Mouse (Mus musculus): ENCODE data around the gene Efcc1.
A peak's percentile ranks its signal among the peaks of the same experiment; 100 is the strongest.

Efcc1 gene

DNA sequence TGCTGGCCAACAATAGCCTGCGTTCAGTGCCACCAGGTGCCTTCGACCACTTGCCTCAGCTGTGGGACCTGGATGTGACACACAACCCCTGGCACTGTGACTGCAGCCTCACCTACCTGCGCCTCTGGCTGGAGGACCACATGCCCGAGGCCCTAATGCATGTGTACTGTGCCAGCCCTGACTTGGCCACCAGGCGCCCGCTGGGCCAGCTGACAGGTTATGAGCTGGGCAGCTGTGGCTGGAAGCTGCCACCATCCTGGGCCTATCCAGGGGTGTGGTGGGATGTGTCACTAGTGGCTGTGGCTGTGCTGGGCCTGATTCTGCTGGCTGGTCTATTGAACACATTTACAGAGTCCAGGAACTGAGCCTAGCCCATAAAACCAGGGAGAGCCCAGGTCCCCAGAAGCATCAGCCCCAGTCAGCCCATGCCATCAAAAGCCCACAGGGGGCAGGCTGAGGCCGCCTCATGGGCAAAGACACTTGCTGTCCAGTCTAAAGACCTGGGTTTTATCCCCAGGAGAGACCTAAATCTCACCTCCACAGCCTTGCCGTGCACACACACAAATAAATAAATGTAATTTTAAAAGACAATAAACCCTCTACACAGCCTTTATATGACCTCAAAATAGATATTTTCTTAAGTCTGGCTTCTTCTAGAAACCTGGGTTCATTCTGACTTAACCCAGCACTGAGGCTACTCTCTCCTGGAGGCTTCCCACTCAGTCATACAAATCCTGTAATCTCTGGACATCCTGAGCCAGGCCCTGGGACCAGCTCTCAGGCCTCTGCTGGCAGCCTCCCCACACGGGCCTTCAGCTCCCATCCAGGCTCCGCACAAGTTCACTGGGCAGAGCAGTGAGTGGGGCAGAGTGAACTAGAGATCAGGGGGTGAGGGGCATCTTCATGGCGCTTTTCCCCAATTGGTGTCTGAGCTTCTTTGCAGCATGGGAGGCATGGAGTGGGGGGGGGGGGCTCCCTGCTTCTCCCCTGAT is 48.8 kb downstream of the Efcc1 start:
- peak; percentile 36 to 46 for DNase-seq

DNA sequence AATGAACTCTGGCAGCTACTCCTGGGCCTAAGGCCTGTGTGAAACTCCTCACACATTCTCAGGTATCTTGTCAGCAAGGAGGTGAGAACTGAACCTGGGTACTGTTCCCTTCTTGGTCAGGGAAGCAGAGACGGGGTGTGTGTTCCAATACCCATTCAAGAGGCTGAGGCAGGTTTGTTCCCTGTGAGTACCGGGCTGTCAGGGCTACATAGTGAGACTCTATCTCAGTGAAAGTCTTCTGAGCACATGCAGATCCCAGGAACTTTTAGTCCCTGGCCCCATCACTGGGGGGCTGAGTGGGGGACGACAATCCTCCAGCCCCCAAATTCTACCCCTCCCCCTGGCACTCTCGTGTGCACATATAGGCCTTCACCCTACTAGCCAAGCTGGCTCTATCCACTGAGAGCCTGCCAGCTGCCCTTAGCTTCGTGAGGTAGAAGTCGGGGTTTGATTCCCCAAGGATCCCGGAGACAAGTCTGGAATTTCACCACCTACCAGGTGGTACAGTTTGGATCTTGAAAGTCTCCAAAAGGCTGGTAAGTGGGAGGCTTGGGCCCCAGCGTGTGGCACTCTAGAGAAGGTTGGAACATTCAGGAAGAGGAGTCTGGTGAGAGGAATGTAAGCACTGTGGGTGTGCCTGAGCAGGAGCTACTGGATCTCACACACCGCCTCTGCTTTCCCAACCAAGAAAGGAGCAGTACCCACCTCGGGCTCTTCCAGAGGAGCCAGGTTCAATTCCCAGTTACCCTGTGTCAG is 50.1 kb downstream of the Efcc1 start:
- no peak for DNase-seq

DNA sequence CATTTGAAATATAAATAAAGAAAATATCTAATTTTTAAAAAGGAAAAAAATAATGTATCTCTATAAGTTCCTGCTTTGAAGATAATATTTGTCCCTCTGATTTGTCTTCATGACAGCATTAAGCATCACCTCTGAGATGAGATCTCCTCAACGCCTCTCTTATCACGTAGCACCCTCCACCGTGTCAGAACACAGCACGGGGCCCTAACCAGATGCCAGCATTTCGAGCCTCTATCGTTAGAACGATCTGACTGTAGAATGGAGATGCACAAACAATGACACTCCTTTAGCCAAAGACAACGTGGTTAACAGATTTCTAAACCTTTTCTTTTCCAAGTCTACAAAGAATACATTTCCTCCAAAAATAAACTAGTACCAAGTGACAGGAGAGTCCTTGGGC is 53.4 kb downstream of the Efcc1 start:
- no peak for DNase-seq

DNA sequence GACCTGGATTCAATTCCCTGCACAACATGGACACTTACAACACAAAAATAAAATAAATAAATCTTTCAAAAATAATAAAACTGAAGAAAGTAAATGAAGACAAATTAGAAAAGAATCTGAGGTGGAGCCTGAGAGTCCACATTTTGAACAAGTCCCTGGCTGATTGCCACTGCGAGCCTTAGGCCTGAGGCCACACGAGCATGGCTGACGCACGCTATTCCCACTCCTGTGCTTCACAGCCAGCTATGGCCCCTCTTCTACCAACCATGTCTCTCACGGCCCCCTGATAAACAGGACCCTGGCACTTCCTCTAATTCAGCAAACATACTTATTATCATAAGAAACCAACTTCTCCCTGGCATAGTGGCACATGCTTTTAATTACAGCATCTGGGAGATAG is 56.0 kb downstream of the Efcc1 start:
- DNase-seq: no peak

DNA sequence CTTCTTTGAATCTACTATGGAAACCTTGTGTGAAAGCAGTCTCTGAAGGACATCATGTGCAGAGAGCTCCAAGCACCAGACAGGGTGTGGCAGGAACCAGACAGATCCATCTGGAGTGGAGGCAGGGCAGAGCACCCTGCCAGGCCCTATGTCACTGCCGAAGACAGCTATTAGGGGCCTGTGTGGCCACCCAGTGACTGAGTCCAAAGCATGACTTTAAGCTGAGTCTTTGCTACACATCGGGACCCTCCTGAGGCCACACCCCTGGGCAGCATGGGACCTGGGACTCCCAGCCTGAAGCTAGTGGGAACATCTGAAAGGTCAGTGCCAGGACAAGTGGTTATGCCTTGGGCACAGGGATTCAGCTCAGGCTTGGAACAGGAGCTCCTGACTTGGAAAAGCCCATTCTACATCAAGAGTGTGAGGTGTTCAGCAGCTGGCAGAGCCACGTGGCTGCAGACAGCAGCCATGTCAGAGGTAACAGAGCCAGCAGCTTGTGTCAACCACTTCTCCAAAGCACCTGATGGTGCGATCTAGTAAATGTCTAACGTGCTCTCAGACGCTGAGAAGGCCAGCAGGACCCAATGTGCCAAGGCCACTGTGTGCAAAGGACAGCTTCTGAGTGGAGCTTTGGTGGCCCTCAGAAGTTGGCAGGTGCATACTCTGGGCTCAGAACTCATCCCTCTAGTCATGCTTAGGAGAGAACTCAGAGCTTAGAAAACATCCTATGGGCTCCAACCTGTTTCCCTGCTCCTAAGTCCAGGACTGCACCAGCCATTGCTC is 56.6 kb downstream of the Efcc1 start:
- no peak for DNase-seq

DNA sequence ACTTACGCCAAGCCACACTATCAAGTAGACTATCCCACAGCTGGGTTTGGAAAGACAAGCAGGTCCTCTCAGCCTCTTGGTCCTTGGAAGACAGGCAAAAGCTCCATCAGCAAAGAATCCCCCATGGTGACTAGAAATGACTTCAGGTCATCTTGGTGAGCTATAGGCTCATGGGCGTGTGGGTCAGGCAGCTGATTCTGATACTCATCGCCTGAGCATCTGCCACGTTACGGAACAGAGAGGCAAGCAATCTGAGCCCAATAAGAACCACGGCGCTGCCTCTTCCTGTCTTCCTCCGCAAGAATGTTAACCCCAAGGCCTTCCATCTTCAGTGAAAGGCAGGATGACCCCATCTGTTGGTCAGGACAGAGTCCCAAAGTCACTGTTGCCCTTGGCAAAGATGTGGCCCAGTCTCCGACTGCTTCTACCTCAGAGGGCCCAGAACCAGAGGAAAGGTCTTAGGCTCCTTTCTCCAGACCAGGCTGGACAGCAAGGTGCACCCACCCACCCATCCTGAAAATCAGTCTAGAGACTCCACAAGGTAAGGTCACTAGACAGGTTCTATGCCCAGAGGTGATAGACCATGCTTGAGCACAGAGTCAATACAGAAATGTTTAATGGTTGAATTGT is 57.7 kb downstream of the Efcc1 start:
- no peak for DNase-seq

DNA sequence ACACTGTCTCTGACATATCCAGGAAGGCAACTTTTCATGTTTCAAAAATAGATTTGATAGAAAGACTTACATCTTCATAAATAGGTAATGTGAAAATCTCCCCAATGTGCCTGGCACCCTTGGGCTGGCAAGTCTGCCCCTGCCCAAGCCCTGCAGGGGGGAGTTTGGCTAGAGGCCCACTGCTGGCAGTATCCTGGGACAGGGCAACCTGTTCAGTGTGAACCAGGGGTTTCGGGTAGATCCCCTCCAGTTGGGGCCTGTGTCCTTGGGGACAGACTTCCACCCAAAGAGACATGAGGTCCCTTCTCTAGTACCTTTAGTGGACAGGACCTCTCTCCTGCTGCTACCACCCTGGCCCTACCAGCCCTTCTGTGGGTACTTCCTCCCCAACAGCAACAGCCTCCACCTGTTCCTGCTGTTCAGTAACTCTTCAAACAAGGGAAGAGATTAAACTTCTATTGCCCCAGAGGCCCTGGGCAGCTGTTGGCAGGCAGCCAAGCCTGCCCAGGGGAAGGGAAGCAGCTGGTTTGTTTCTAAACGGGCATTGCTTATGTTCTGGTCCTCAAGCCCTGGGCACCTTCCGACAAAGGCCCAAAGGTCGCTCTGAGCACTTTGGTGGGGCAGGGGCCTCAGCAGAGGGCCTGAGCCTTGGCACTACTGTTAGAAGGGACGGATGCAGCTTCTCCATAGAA is 58.4 kb downstream of the Efcc1 start:
- DNase-seq: peak; percentile 73 to 82

DNA sequence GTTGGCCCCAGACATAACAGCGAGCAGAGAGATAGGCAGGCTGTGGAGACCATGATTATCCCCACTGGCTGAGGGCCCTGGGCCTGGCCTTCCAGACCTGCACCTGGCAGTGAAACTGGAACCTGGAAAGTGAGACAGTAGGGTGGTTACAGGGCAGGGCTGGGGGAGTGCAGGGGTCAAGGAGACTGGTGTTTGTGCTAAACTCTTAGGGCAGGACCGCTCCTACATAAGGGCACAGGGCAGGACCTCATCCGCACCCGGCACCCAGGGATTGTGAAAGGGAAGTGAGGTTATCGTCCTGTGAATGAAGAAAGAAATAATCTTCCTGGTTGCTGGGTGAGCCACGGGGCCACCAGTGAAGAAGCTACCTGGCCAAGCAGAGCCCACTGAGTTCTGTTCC is 59.1 kb downstream of the Efcc1 start:
- no peak for DNase-seq

DNA sequence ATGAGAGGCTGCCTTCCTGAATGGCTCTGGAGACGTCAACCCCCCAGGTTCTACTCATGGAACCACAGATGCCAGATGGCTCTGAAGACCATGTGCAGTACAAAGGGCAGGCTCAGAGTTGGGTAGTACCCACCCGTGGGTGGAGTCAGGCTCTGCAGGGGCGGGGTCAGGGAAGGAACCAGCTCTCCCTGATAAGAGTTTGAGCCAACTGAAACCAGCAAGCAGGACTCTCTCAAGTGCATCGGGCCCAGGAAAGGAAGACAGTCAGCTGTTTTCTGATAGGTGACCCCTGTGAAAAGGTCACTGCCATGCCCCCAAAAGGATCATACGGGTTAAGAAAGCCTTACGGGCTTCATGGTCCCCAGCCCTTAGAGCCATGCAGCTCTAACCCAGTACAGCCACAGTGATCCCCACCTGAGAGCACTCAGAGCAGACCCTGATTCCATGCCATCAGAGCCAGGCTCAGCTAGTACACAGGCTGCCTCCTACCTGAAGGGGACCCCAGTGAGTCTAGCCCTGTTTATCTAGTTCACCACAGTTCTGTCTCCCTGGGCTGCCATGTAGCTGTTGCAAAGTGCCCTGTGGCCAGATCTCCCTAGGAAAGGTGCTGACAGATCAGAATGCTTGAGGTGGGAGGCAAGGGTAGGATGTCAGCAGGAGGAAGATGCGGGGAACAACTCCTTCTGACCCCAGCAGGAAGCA is 60.3 kb downstream of the Efcc1 start:
- DNase-seq: peak in 1 of 2 experiments; percentile 58

DNA sequence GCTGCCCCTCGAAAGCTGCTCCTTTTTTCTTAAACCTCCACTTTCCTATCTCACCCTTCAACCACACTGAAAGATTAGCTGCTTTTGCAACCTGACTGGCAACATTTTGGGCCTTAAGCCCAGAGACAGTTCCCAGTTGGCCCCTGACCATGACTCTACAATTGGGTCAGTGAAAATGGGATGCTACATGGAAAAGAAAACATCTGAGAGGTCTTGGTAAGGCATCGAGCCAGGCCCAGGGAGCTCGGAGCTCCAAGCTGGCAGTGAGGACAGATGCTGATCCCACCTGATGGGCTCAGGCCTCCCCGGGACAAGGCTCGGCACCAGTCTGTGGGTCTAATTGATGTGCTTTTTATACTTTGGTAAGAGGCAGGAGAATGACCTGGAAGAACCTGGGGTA is 61.2 kb downstream of the Efcc1 start:
- no peak for DNase-seq

DNA sequence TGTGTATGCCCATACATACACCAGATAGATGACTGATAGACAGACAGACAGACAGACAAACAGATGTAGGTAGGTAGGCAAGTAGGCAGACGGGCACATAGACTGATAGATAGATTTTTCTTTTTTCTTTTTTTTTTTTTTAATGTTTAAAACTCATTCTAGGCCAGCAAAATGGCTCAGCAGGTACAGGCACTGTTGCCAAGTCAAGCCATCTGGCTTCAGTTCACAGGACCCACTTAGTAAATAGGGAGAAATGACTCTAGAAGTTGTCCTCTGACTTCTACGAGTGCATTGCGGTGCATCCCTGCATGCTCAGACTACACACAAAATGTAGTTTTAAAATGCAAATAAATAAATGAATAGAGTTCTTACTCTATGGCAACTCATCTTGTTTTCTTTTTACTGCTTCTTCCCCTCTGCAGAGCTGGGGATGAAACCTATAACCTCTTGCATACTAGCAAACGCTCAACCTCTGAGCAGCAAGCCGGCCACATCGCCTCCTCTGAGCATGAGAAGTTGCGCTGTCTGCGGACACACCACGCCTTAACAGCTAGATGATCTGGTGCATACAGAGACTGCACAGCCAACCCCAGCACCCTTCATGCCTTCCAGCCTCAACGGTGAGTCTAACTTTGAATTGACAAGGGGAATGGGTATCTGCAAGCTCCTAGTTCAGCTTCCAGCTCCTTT is 63.3 kb downstream of the Efcc1 start:
- DNase-seq: no peak

DNA sequence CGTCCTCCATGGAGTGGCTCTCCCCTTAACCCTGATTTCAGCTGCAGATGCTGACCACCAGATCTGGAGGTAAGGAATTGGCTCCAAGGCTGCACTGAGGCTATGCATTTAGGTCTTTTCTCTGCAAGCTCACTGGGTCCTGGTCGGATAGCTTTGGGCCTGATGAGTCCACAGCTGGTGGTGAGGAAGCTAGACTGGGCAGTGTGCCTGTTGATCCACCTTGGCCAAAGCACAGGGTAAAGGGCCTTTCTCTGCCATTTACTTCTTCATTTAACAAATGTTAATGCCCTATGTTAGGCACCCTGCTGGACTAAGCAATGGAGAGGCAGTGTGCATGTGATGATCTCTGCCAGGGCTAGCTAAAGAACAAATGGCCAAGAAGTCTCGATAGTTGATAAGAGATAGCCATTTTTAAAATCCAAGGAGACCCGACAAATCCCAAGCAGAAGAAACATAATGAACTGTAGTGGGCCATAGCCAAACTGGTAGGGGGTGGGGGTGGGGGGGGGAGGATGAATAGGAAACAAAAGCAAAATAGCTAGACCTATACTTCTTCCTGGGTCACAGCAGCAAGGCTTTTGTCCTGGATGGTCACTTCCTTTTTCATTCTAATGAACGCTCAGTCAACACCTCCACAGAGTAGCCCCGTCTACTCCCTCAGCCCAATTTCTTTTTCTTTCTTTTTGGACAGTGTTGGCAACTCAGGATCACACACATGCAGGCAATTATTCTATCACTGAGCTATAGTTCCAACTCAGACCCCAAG is 64.9 kb downstream of the Efcc1 start:
- no peak for DNase-seq

DNA sequence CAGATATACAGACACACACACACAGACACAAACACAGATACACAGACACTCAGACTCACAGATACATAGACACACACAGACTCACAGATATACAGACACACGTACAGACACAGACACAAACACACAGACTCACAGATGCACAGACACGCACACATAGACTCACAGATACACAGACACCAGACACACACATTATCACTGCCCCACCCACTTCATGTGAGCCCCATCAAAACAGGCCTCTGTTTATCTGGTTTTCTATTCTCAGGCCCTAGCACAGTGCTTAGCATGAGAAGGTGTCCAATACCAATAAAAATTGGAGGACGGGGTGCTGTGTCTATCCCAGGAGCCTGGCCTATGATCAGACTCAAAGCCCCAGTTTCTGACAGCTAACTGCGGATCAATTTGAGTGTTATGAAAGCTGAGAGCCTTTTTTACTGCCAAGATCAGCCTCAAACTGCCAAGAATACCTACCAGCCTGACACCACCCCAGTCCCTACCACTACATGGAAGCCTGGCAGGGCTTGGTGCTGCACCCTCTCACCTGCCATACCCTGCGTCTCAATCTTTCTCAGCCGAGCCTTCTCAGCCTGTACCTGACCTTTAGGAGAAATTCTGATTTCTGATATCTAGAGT is 65.7 kb downstream of the Efcc1 start:
- DNase-seq: no peak

DNA sequence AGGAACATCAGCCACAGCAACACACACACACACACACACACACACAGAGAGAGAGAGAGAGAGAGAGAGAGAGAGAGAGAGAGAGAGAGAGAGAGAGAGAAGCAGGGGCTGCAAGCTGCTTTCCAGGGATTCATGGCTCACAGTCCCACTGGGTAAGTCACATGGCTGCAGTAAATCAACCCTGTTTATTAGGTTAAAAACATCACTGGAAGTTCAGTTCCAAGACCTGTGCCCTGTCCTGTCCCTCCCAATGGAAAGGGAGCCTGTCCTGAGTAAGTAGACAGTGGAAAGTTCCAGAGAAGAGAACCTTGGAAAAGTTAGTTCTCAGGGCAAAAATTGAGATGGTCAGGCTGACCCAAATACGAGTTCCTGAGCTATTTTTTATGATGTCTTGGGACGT is 66.7 kb downstream of the Efcc1 start:
- DNase-seq: no peak

DNA sequence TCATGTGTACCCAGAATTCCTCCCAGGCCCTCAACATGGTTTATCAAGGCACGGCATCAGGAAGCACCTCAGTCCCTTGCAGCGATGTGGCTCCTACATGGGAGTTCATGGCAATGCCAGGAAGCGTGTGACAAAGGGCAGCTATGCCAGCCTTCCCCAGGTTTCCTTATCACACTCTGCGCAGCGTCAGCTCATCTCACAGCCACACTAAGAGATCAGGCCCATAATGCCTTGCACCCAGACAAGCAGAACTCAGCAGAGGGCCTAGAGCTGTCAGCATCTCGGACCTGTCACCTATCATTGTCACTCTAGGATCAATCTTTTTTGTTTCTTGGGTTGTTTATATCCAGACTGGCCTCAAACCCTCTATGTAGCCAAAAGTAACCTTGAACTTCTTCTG is 68.9 kb downstream of the Efcc1 start:
- DNase-seq: no peak

DNA sequence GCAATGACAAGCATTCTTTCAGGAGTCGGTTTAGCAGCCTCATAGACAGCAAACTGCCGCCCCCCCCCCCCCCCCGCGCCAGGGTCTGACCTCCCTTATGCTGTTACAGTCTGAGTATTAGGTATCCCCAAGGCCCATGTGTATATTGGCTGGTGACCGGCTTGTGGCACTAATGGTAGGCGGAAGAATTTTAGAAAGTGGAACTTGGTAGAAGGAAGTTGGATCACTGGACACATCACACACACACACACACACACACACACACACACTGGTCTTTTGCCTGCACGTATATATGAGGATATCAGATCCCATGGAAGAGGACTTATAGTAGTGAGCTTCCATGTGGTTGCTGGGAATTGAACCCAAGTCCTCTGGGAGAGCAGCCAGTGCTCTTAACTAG is 71.8 kb downstream of the Efcc1 start:
- DNase-seq: no peak

DNA sequence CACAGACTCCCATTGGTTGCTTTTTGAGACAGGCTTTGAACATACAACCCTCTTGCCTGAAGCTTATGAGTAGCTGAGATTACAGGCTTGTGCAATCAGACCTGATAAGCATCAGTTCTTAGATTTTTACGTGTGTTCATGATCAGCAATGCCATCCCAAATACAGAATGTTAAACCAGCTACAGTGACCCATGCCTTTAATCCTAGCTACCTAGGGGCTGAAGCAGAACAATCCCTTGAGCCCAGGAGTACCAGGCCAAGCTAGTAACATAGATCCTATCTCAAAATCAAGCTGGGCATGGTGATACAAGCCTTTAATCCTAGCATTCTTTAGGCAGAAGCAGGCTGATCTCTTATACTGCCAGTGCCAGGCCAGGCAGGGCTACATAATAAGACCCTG is 73.4 kb downstream of the Efcc1 start:
- DNase-seq: no peak

DNA sequence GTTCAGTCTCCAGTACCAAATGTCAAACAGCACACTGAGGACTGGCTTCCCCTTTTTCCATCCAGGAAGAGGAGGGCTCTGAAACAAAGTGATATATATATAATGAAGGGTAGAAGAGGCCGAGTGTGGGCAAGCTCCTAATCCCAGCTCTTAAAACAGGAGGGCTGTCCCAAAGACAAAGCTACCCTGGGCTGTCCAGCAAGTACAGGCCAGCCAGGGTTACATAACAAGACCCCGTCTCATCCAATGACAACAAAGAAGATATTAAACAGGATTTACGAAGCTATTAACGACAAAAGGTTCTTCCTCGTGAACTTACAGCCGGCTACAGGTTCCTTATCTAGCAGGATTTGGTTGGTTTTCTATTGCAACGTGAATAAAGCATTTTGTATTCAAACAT is 74.2 kb downstream of the Efcc1 start:
- no peak for DNase-seq

DNA sequence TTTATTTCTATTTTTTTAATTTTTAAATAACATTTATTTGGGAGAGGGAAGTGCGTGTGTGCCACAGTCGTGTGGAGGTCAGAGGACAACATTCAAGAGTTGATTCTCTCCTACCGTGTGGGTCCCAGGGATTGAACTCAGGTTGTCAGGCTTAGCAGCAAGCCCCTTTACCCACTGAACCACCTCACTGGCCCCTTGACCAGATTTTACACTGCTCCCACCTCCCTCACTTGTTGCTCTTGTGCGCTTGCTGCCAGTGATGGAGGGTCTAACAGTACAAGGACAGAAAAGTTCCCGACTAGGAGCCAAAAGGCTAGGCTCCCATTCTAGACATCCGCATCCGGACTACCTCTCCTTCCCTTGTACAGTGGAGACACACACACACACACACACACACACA is 74.8 kb downstream of the Efcc1 start:
- no peak for DNase-seq

Data from kidney, postnatal 4 days (tissue).